Mouse (Mus musculus) NIH3T3 (cell line): Measurements from ENCODE around the gene Zfp39.
"Not testable (repeated sequence)": the region's sequence is repeated elsewhere in the genome, so short reads cannot be mapped to it uniquely, and the experiment has no call there.

Experiments used
- DNase-seq: peaks from one replicate; pipeline ENCODE4 v3.0.0-alpha.2; 2012; ENCODE audit warnings: low read depth

Zfp39 gene

DNA sequence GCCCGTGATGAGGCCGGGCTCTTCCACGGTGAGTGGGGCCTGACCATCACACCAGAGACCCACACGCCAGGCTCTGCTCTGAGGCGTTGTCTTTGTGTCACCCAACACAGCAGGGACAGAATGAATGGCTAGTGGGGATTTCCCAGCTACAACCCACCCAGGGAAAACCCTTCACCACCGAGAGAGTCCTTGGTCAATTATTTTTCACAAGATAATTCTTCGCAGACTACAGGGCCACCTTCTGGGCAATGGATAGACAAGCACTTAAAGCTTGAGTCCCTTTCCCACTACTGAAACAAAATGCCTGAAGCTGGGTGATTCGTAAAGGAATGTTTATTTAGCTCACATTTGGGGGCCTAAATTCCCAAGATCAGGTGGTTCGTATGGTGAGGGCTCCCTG, 18.4 kb upstream of the Zfp39 start:
- DNase-seq = no peak

DNA sequence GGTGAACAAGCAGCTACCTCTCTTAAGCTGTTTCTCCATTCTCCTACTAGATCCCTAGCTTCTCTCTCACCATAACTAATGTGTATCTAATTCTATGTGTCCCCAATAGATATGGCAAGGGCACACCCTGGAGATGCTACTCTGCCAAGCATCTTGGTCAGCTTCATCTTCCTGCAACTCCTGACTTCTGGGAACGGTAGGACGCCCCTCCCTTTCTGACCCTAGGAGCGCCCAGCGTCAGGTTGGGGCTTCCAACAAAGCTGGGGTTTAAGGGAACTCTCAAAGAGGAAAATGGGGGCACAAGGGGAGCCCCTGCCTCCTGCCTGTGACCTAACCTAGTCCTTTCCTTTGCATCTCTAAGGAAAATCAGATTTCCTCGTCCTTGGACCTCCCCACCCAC, 14.7 kb upstream of the Zfp39 start:
- no peak for DNase-seq

DNA sequence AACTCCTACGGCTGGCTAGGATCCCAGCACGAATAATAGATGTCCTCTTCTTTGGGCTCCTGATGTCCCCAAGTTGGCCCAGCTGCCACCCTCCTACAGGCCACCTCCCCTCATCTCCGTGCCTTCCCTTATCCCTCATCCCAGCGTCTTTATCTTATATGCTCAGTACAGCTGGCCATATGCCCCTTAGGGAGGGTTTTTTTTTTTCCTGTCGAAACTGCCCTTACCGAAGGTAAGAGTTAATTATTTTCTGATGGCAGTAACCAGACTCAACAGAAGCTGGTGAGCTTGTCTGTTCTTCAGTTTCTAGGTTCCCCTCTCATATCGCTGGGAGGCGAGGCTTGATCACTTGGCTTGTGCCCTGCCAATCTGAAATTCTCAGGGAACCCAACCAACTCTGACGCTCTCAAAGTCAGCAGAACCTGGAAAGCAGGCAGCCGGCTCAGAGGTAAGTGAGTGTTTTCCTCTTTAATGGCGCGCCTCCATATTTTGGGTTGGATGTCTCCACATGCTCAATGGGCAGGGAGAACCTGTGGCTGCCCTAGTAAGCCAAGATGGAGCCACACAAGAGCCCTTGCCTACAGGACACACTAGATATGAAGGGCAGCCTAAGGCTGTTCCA, 13.8 kb upstream of the Zfp39 start, which contains the start of gene Btnl10:
Gene Btnl10, plus strand, starts transcription at position 164 of the 622 bp plus-strand sequence.
- no peak for DNase-seq

DNA sequence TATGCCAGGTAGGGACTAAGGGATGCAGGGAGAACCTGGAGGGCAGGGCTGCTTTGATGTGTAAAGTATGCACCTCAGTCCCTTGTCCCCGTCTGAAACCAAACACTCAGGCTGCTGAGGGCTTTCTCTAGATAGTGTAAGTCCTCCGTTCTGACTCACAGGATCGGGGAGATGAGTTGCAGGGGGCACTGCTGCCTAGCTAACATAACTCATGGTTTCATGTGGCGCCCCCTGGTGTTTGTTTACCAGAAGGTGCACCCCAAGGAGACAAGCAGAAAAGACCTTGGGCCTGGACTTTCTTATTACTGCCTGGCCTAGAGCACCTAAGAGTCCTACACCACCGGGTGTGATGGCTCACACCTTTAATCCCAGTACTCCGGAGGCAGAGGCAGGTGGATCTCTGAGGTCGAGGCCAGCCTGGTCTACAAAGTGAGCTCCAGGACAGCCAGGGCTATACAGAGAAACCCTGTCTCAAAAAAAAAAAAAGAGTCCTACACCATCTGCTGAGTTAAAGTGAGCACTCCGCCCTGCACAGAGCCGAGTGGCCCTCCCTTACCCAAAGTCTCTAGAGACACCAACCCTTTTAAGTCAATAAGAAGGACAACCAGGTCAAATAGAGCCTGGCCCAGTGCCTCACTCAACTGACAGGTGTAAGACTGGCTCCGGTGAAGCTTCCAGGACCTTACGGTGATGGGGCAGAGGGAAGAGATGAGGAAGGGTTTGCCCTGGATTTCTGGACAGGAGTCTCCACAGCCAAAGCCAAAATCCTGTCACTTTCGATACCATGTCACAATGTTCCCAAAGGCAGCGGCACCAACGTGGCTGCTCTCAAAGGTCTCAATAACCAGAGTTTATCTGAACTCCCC, 13.1 kb upstream of the Zfp39 start:
- peak; percentile 56 for DNase-seq

DNA sequence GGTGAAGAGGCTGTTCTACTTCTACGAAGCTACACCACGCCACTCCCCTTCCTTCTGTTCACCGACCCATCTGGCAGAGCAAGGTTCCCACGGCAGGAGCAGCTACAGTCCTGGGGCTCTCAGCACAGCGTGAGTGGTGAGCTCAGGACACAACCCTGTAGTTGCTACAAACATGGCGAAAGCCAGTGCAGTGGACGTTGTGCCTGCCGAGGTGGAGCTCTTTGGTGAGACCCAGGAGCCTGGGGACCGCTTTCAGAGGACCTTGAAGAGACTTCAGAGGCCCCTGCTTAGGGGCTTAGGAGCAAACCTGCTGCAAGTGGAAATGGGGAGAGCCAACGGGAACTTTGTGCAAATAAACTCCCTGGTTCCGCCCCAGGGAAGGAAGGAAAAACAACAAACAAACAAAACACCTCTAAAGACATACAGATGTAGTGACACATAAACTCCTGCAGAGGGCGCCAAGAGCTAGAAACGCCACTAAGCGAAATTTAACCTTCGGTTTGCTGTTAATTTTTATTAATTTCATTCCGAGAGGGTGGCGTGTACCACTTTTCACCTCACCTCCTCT, 10.5 kb upstream of the Zfp39 start:
- DNase-seq = peak; percentile 59

DNA sequence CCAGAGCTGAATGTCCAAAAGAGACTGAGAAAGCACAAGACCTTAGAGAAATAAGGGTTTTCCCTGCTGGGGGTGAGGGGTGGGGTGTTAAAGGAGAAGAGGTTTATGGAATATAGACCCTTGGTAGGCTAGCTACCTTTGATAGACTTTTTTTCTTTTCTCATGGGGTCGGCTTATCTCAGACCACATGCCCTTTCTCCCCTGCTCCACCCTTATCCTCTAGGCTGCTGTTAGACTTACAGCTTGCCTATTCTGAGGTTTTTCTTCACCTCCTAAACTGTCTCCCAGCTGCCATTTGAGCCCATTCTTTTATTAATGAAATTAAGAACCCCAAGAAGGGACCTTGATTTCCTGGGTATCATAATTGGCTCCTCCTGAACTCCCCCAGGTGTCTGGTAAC, 9.8 kb upstream of the Zfp39 start:
- no peak for DNase-seq

DNA sequence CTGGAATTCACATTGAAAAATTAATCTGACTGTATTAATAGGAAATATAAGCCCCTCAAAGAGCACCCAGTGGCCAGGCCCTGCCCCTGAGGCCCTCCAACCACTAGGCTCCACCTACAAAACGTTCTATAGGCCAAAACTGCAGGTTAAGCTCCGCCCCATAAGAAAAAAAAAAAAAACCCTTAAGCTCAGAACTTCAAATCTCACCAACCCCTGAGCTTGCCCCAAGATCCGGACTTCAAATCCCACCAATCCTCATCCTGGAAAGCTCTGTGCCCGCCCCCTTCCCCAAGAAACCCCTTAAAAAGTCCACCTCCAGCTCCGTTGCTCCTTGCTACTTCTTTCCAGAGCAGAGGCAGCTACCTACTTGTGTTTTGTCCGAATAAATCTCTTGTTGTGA, 813 bp upstream of the Zfp39 start:
- peak; percentile 70 for DNase-seq

DNA sequence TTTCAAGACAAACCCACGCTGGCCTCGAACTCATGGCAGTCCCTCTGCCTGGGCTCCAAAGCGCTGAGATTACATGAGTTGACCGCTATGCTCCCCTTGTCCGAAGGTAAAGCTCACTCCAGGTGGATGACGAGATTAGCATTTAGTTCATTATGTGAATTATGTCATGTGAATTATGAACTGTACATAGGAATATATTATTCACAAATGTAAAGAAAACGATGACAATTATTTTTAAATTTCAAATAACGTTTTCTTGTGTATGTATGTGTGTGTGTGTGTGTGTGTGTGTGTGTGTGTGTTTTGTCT, 339 bp upstream of the Zfp39 start:
- no peak for DNase-seq

DNA sequence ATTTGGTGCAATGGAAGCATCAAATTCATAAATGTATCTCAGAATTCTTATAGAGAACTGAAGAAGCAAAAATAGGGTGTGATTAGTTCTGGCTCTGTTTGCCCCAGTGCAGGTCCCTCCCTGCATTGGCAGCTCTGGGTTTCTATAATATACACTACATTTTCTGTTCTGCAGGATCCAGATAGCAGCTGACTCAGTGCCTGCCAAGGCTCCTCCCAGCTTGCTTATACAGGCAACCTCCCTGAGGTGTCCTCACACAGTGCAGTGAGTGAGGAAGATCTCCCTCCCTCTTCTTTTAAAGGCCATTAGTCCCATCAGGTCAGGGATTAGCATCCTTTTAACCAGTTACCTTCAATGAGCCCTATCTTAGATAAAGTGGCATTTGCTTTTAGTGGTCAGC, 2.9 kb downstream of the Zfp39 start:
- DNase-seq = no peak

DNA sequence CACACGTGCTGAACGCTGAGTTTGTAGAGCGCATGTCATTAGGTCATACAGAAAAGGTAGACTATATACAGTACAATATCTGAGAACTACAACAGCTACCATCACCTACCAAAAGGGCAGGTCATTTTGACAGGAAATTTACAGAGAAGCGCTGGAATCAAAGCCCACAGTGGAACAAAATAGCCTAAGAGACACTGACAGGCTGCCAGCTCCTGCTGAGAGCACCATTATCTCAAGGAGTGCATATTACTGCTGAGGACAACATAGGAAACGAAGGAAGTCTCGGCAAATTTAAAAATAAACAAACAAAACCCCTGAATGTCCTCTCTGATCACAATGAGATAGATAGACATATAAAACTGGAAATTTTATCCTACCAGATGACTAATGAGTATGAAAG, 6.5 kb downstream of the Zfp39 start:
- DNase-seq = no peak

DNA sequence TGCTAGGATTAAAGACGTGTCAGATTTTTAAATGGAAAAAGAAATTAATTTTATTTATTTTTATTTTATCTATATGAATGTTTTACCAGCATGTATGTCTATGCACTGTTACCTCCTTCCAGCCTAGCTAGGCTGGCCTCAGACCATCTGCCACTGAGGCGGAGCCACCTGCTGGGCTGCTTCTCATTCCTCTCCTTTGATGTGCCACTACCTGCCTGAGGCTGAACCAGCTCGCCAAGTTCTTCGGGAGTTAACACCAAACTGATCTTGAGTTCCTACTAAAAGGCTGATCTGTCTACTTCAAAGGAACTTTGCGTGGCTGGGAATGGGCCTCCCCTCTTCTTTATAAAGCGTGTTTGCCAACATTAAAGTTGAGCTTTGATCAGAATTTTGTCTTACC, 9.6 kb downstream of the Zfp39 start:
- no peak for DNase-seq

DNA sequence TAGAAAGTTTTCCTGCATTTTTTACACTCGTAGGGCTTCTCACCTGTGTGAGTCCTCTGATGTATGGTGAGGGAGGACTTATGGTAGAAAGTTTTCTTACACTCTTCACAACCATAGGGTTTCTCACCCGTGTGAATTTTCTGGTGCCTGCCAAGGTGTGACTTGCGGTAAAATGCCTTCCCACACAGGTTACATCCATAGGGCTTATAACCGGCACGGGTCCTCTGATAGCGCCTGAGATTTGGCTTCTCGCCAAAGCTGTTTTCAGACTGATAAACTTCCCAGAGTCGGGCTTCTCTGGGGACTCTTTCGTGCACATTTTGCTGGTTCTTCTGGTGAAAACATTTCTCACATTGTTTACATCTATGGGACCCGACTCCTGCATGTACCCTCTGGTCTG, 13.5 kb downstream of the Zfp39 start:
- no peak for DNase-seq

DNA sequence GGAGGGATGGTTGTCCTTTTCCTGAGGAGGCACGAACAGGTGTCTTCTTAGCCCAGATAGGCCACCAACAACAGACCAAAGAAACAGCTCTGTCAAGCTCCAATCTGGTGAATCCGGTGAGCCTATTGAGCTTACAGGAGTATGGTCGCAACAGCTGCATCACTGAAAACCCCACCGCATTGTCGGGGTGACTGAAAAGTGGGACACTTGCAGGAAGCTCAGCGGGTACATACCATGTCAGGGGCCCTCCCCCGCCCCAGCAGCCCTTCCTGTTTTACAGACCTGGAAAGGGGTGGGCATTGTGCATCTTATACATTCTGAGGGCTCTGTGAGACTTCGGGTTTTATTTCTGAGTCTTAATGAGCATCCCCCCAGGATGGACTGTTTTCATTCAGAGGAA, 20.3 kb downstream of the Zfp39 start:
- no peak for DNase-seq

DNA sequence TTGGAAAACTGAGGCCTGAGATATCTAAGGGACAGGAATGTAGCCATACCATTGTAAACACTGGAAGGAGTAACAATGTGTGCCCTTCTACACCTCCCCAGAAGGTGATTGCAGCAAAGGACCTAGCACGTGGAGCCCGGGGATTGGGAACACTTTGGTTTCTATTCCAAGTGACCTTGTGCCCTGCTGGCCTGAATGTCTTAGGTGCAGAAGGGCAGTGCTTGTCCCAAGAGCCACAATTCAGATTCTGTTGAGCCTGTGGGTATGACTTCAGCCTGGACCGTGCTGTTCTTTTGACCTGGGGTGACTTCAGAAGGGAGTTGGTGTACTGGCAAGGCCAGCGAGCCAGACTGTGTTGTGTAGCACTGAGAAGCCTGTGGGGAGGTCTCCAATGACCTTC, 33.1 kb downstream of the Zfp39 start:
- no peak for DNase-seq

DNA sequence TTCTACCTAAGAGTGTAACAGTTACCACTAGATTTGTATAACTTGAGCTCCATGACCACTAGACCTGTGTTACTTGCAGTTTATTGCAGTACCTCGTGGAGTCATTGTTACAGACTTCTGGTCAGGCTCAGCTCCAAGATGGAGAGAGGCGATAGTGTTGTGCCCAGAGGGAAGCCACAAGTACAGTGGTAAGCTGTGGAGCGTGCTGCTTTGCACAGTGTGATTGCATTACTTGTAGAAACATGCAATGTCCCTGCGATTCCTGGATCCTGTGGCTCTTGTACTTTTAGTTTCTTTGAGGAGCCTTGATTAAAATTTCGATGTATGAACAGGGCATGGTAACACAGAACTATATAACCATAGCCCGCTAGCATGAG, 36.1 kb downstream of the Zfp39 start:
- DNase-seq = no peak

DNA sequence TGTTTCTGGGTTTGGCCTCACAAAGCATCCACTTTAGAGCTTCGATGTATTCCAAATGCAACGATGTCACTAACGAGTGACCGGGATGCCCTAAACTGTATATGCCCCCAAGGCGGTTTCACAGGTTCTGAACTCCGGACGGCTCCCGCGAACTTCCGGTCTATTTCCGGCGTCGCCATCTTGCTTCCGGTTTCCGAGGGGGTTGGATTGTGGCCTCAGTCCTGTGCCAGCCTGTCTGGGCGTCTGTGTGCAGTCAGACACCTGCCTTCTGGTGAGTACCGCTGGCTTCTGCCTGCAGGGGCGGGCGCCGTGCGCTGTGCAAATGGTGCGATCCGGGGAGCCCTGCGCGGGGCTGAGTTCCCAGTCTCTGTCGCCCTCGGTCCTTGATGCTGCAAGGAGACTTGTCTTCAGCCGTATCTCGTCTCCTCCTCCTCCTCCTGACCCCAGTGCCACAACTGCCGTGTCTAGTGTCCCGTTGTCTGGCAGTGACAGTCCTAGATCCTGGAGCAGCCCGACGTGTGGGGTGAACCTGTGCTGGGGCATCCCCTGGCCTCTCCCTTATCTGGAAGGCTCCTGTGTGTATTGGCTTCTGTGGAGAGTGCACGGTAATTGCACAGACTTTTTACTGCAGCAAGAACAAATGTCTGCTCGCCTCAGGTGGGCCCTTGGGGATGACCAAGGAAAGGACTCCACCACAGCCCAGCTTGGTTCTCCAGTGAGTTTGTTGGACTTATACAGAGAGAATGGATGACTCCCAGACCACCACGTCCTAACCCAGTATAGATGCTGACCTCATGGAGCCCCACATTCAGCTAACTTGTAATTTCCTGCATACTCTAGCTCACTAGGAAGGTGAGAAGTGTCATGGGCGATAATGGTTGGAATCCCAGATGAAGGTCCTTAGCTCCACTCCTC, 36.7 kb downstream of the Zfp39 start, which contains the start of gene 2810021J22Rik:
Gene 2810021J22Rik, plus strand, starts transcription at position 178 of the 915 bp plus-strand sequence.
- peak; percentile 89 for DNase-seq

DNA sequence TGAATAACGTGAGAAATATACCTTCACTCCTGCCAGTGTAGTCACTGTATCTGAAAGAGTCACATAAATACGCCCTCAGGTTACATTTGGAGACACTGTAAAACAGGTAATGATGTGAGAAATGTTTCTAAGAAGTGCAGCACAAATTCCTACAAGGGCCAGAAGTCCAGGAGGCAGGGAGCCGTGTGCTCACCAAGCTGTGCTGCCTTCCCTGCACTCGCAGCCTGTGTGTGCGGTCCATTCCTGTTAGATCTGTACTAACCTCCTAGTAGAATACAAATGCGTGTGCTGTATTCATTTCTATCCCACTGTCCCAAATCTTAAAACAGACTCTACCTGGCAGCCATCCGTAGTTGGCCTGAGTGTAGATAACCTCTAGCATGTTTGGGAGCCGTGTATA, 43.3 kb downstream of the Zfp39 start:
- DNase-seq = no peak

DNA sequence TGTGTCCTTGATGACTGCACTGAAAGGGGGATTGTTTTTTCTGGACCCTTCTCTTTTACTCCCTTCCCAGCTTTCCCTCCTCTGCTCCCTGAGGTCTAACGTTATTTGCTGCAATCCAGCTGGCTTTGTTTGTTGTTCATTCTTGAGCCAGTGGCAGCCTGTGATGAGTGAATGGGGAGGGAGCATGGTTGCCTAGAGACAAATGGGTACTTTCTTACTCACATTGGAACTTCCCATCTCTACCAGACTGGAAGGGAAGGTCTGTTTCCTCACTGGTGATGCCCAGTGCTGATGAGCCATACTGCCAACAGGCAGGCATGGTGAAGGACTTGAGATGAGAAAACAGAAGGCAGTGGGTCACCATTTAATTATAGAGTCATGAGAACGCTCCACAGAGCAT, 54.3 kb downstream of the Zfp39 start:
- peak; percentile 61 for DNase-seq

DNA sequence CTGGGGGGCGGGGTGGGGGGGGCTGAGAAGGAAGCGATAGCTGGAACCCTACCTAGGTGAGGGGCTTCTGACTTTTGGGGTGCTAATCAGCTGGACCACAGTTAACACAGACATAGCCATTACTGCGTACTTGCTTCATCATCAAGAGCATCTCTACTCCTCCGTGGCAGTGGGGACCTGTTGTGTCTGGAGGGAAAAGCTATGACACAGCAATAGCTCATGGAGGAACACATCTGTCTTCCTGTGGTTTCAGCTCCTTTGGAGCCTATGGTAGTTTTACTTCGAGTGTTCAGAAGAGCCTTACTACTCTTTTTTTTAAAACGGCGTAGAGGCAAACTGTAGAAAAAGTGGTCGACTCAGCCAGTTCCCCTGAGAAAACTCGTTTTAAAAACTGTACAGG, 56.4 kb downstream of the Zfp39 start:
- no peak for DNase-seq

DNA sequence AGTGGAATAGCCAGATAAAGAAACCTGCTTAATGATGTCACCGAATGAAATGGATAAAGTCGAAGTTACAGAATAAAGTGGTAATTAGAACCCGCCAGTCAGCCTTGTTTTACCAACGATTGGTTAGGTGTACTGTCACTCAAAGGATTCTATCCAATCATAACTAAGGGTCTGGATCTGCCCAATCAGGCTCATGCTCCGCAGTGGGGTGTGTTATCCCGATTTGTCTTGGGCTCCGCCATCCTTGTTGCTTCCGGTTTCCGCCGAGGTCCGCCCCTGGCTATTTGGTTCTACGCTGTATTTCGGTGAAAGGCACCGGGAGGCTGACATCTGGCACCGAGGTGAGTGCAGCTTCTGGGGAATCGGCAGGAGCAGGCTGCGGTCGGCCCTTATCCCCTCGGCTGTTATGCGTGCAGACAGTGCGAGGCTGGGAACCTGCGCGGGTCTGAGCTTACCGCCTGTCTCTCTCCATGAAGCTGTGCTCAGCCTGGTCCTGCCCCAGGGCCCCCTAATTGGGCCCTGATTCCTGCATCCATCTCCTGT, 57.0 kb downstream of the Zfp39 start, which contains the start of gene Gm12258:
Gene Gm12258, plus strand, starts transcription at position 240 of the 543 bp plus-strand sequence.
- DNase-seq = peak; percentile 98

DNA sequence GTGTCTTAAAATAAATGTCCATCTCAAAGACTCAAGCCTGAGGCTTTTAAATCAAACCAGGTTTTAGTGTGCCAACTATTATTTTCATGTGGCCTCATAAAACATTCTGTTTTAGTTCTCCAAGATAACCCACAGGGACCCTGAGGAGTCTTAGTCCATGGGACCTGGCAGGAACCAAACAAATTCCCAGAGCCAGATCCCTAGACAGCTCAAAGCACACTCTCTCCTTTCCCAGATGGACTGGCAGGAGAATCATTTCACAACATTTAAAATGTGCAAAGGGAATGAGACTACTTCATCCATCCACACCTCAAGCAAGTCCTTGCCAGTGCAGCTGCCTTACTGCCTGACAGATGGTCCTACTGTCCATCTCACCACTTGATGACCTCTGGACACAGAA, 65.1 kb downstream of the Zfp39 start, which contains the start of gene Olfr311:
Gene Olfr311, plus strand, starts transcription at position 301 of the 400 bp plus-strand sequence.
- DNase-seq = not testable (repeated sequence)
